Mouse (Mus musculus) heart, embryonic 13.5 days (tissue): ENCODE measurements around the gene Styxl1. TPM values are rescaled to one million over a fixed set of nuclear protein-coding genes. Genes with fewer than 3 reads are reported as not detected.

ENCODE experiments used
- microRNA-seq: library from miRNA; unstranded; fragments of <30 nt; microRNA quantifications from one replicate; pipeline ENCODE4, GENCODE M21; 2016
- polyA plus RNA-seq: library from polyadenylated mRNA; unstranded; fragments of >200 nt; fragmentation: Nextera tagmentation; extraction: Ambion mirVana; gene quantifications from 2 replicates; pipeline ENCODE4 v1.2.1, GENCODE M21; 2015

Styxl1 gene
- polyA plus RNA-seq, 1 experiment from 2014 or later, result not detected

Small RNA genes lying within 50 kb of the gene (microRNA-seq; reads per million reads assigned to microRNA genes)
- not detected for gene Mir7034

Other genes with a start within 250 kb of the Styxl1 start
- 22.8 and 24.9 TPM in 2 replicates for gene Hip1, start 233.3 kb downstream of the Styxl1 start, polyA plus RNA-seq
- not detected in 2 replicates for gene Ccl26, start 214.8 kb downstream of the Styxl1 start, polyA plus RNA-seq
- 2.4 and 2.9 TPM in 2 replicates for gene Ccl24, start 205.3 kb downstream of the Styxl1 start, polyA plus RNA-seq
- gene Rhbdd2, start 145.8 kb downstream of the Styxl1 start, polyA plus RNA-seq, result 32.4 and 35.2 TPM in 2 replicates
- gene Por, start 108.4 kb downstream of the Styxl1 start, polyA plus RNA-seq, result 44.6 and 47.6 TPM in 2 replicates
- gene Tmem120a, start 33.9 kb downstream of the Styxl1 start, polyA plus RNA-seq, result 30.8 and 32.0 TPM in 2 replicates
- 966 and 1,014 TPM in 2 replicates for gene Mdh2, start 95 bp upstream of the Styxl1 start, polyA plus RNA-seq
- 0.06 and 0.13 TPM in 2 replicates for gene Srrm3, start 28.5 kb upstream of the Styxl1 start, polyA plus RNA-seq
- gene Hspb1, start 109.5 kb upstream of the Styxl1 start, polyA plus RNA-seq, result 863 and 944 TPM in 2 replicates
- 157 and 163 TPM in 2 replicates for gene Ywhag, start 156.2 kb upstream of the Styxl1 start, polyA plus RNA-seq
- gene Ssc4d, start 196.1 kb upstream of the Styxl1 start, polyA plus RNA-seq, result 1.0 and 1.1 TPM in 2 replicates
- 0.11 TPM in 1 of 2 replicates, not detected in the other for gene Zp3, start 201.7 kb upstream of the Styxl1 start, polyA plus RNA-seq
- gene Dtx2, start 216.4 kb upstream of the Styxl1 start, polyA plus RNA-seq, result 23.0 and 23.9 TPM in 2 replicates